Mouse (Mus musculus): ENCODE measurements around the gene Dmrt1. TPM values are rescaled to one million over a fixed set of nuclear protein-coding genes. Genes with fewer than 3 reads are reported as not detected.

Dmrt1 gene
- polyA plus RNA-seq (2014; fragmentation: Illumina TruSeq; extraction: RNeasy Lipid Tissue Mini Kit (QIAGEN cat#74804); ENCODE audit: low read depth, low replicate concordance), result not detected

DNA sequence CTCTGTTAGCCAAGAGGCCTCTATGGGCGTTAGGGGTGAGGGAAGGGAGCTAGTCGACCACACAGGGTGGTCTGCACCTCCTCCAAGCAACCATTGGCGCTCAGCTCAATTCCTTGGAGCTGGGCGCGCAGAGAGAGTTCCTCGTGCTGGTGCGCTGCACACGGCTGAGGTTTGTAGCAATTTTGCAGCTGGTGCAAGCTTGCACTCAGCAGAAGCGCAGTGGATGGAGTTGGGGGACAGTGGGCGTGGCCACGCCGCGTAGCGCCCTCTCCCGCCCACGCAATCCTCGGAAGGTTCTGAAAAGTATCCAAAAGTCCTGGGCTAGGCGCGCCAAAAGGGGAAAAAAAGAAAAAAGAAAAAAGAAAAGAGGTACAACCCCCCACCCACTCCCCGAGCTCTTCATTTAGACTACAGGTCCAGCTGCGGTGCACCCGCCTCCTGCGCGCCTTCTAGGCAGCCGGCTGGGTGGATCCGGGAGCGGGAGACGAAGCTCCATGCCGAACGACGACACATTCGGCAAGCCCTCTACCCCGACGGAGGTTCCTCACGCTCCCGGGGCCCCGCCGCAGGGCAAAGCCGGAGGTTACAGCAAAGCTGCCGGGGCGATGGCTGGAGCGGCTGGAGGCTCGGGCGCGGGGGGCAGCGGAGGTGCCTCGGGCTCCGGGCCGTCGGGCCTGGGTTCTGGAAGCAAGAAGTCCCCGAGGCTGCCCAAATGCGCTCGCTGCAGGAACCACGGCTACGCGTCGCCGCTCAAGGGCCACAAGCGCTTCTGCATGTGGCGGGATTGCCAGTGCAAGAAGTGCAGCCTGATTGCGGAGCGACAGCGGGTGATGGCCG lies at the start of gene Dmrt1:
Gene Dmrt1, plus strand, starts transcription at position 259 of the 837 bp plus-strand sequence.

DNA sequence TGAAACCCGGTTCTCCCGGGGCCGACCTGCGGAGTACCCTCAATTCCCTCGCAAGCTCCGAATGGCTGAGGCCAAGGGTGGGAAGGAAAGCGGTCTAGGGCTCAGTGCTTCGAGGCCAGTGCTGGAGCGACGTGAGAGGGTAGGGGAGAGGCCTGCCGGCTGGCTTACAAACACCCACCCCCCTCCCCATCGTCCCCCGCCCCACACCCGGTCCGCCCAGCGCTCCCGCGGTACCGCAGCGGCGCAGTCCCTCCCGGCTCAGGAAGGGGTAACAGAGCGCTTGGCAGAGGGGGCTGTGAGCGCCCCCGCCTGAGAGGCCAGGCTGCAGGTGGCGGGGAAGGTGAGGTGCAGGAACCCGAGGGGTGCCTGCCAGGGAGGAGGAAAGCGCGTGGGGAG lies 104.6 kb downstream of the Dmrt1 start, which contains the start of gene Dmrt3:
Gene Dmrt3, plus strand, starts transcription at position 287 of the 396 bp plus-strand sequence.

Other genes starting within 250 kb of the Dmrt1 start
- not detected for gene Dmrt3, start 104.7 kb downstream of the Dmrt1 start, polyA plus RNA-seq (2014; fragmentation: Illumina TruSeq; extraction: RNeasy Lipid Tissue Mini Kit (QIAGEN cat#74804); ENCODE audit: low read depth, low replicate concordance)
- gene Dmrt2, start 166.8 kb downstream of the Dmrt1 start, polyA plus RNA-seq (2014; fragmentation: Illumina TruSeq; extraction: RNeasy Lipid Tissue Mini Kit (QIAGEN cat#74804); ENCODE audit: low read depth, low replicate concordance), result 1.3 TPM

Measured in adrenal gland, adult 10 weeks (tissue).